Mouse (Mus musculus) ES-Bruce4 (cell line): Measurements from ENCODE around the gene Slc22a16.
"Not testable (repeated sequence)": the region's sequence is repeated elsewhere in the genome, so short reads cannot be mapped to it uniquely, and the experiment has no call there.

Experiments used
- CTCF ChIP-seq: IDR thresholded peaks from one replicate; pipeline ENCODE4 v1.8.1; 2011; ENCODE audit warnings: low read depth, low read length
- EP300 ChIP-seq: IDR thresholded peaks from 2 replicates; pipeline ENCODE4 v1.6.1; 2011; ENCODE audit warnings: low read depth, low read length; ENCODE audit not compliant: insufficient read depth

DNA sequence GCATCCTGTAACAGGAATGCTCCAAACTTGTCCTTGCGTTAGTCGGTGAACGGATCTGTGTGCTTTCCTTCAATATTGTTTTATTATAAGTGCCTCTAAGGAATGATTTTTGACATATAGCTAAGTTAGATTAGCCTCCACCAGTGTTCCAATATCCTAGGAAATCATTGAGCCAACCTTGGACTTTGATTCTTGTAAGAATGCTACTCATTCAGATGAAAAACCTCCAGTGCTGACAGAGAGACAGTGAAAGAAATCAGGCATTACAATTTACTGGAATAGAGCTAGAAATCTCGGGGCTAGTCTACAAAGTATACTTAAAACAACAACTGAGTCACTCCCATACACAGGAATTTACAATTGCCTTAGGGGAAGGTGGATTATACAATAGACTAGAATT, 37.5 kb upstream of the Slc22a16 start:
- TF ChIP-seq CTCF, EP300: not testable (repeated sequence)
